Mouse (Mus musculus) E14TG2a.4 (cell line): ENCODE data around the gene Spred2.

ENCODE experiments used
- CTCF ChIP-seq: conservative IDR thresholded peaks from 2 replicates; pipeline ENCODE4 v1.5.1; 2014; ENCODE audit warnings: low read length
- NANOG ChIP-seq: IDR thresholded peaks from 2 replicates; pipeline ENCODE4 v1.6.1; 2014; ENCODE audit warnings: borderline replicate concordance, low read length, mixed read lengths
- POU5F1 ChIP-seq: IDR thresholded peaks from 2 replicates; pipeline ENCODE4 v1.6.1; 2014; ENCODE audit warnings: low read length, borderline replicate concordance

GRCm38 (mm10) chr11:19946721-19947120, 22.5 kb downstream of the Spred2 start:
- TF ChIP-seq CTCF: no peak; the same call in 1 of the 2 replicates
- no peak for TF ChIP-seq NANOG
- no peak for TF ChIP-seq POU5F1
